Mouse (Mus musculus) ovary, postnatal 14 days (tissue): ENCODE measurements around the gene Cmpk2.
A peak's percentile ranks its signal among the peaks of the same experiment; 100 is the strongest.
"Not testable (repeated sequence)": the region's sequence is repeated elsewhere in the genome, so short reads cannot be mapped to it uniquely, and the experiment has no call there.

ENCODE experiments used
- DNase-seq: peaks from one replicate; pipeline ENCODE4 v3.0.0; 2022; ENCODE audit warnings: low spot score

Gene Cmpk2

DNA sequence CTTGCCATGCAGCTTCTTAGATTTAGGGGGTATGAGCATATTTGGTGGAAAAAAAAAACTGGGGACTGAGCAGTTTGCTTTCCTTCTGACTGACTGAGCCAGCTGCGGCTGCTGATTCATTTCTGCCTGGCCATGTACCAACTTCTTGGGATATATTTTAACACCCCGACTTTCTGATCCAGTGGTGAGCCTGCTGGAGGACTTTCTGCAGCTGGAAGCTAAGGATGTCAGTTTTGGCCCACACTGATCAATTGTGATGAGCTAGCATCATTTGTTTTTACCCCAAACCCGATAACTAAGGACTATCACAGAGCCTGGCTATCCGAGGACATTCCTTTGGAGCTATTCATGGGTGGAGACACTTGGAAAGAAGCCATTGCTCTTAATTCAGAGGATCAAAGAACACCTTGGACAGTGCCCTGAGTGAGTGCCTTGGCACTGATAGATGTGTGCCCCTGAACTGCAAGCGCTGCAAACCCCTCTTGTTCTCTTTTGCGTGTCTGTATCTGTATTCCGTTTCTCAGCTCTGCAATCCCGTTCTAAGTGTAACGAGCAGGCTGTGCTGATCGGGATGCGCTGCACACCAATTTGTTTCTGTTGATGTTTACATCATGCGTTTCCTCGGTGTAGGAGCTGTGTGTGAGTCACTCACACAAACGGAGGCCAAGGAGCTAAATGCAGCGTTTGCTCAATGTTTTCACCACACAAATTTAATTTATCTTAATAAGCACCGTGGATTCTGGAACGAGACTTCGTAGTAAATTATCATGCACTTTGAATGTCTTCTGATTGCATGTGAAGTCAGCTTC is 9.4 kb downstream of the Cmpk2 start:
- DNase-seq = no peak

DNA sequence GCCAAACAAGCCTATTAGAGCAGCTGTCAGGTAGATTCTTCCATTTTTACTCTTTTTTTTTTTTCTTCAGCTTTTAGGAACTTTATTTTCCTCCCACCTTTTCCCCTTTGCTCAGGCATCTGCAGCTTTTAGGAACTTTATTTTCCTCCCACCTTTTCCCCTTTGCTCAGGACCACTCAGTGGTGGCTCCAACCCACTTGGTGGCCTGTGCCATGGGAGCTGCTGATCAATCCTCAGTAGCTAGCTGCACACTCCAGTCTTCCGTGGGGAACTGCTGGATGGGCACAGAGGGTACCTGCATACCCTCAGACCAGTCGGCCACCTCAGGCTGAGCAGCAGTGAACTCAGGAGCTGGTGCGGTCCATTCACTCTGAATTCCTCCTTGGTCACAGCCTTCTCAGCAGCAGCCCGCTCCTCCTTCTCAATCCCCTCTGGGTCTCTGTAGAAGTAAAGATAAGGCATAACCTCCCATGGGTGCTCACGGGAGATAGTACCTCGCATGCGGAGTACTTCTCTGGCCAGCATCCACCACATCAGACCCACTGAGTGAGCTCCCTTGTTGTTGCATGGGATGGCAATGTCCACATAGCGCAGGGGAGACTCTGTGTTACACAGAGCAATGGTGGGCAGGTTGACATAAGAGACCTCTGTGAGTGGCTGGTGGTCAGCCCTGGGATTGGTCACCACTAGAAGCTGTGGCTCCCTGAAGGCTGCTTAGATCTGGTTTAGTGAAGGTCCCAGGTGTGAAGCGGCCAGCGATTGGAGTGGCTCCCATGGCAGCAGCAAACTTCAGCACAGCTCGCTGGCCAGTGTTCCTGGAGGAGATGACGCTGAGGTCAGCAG is 17.0 kb downstream of the Cmpk2 start:
- not testable (repeated sequence) for DNase-seq

DNA sequence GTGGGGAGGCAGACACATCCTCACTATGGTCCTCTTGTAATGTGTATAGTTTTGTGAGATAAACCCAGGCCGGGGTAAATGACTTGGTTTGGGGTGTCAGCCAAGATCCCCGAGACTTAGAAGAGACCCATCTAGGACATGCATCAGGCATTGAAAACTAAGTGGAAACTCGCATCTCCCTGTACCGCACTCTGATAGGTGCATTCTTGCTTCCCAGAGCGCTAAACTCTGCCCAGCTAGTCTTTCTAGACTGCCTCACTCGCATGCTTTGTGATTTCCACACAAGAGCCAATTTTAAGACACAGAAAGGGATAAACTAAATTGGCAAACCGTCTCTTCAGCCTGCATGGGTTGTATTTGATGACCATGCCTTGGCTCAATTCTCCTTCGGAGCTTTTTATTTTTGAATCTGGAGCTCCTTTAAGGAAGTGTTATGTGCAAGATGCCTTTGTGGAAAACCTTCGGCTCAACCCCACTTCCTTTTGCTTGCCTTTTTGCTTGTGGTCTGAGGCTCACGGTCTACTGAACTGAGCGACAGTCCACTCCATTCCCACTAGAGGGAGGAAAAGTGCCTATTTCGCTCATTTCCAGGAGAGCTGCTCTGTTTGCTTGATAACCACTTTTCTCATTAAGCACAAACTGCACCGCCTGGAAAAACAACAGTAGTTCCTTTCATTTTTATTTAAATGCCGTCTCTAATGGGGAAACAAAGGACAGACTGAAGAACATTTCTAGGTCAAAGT is 19.0 kb downstream of the Cmpk2 start:
- no peak for DNase-seq

DNA sequence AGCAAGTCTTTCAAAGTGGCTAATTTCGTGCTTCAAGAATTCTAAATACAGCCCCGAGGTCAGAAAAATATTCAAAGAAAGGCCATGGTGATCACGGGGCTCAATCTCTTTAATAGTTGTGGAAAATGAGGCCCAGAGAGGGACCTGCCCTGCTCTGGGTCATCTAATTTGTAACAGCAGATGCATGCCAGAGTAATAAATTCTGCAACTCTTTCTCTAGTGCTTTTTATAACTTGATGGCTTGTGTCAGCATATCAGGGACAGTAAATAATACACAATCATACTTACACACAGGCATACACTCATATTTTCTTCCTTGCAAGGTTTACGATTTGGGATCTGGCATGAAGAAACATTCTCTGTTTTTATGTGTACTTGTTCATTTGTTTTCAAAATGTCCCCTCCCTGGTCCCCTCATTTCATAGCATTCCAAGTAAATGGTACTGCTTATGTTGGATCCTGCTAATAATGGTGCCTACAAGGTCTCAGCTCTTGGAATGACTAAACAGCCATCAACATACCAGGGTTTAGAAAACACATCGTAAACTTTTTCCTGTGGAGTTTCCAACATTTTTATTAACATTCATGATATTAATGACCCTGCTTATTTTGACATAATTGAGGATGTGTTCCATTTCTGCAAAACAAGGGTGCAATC is 19.7 kb downstream of the Cmpk2 start:
- DNase-seq = no peak

DNA sequence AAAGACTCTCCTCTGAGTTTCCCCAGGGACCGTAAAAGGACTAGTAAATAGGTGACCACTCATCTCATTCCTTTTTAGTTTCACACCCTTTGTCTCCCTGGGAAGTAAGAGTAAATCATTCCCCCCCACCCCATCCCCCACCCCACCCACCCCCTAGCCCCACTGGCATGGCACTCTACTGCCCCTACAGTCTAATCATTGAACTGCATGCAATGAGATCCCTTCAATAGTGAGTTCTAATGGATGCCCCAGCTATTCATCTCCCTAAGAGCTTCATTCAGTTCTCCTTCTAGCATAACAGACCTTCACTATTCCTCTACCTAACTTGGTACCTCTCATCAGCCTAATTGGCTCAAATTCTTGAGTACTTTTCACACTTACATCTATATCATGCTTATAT is 20.9 kb downstream of the Cmpk2 start:
- no peak for DNase-seq

DNA sequence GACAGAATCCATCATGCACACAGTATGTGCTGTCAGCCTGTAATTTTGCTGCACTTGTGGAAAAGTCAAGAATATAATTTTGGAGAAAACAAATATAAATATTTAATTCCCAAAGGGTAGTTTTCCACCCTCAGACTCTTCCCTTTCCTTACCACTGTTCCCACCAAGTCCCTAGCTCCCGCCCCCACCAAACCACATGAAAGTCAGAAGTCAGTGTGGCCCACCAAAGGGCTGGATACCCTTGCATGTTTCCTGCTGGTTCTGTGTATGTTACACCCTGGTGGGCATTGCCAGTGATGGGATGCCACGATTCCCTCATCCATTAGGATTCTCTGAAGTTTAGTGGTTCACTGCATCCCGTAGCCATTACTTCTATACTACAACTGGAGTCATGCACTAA is 32.0 kb downstream of the Cmpk2 start:
- DNase-seq = no peak

DNA sequence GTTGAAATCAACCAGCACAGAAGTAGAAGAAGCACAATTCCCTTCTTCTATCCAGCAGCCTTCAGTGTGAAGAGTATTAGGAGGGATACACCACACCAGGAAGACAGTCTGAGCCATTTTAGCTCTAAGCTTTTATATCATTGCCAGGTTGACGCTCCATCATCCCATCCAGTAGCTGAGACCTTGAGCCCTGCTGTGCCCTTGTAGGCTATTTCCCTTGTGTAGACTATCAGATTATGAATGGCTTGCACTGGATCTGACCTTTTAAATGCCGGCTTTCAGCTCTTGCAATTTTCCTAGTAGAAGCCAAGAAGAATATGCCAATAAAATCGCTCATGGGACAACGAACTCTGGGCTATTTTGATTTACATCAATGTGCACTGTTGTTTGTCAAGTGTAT is 42.0 kb downstream of the Cmpk2 start:
- DNase-seq = no peak

DNA sequence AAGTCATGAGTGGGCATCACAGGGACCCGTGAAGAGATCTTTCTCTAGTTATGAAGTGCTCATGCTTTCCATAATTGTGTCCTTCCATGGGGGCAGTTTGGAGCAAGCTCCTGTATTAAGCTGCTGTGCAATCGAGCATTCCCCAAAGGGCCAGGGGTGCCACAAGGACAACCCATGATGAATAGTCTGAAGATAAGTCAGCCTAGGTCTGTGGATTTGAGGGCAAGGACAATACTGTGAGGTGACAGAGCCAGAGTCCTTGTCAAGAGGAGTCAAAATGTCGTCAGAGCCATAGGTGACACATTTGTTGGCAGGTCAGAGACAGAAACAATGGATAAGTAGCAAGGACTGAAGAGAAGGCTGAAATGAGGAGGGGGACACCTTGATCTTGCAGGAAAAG is 49.2 kb downstream of the Cmpk2 start:
- no peak for DNase-seq

DNA sequence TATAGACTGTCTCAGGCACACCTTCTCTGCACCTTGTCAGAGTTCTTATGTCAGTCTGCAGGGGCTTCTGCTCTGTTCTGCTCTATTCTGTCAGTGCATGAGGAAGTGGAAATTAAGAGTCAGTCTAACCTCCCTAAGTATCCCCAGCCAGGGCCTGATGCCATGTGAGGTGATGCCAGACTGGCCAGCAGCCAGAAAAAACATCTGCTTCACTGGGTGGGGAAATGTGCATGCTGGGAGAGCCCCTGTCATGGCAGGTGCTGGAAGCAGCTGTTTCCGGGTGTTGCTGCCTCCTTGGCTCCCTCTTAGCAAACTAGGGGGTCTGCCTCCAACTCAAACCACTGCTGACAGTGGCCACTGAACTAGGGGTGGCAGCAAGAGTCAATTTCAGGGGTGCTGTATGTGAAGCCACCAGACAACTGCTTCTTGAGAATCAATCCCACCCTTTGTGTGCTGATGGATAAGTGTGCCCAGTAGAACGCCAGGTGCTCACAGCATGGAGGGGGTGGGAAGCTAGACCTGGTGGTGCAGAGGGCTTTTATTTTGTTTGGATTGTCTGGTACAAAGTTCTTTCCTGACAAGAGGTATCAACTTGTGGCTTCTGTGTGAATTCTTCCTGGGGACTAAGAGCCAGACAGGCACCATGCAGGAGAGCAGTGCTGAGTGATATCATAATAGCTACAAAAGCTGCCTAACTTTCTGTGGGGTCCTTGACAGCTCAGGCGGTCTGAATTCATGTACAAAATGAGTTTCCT is 56.1 kb downstream of the Cmpk2 start:
- DNase-seq = peak; percentile 49

DNA sequence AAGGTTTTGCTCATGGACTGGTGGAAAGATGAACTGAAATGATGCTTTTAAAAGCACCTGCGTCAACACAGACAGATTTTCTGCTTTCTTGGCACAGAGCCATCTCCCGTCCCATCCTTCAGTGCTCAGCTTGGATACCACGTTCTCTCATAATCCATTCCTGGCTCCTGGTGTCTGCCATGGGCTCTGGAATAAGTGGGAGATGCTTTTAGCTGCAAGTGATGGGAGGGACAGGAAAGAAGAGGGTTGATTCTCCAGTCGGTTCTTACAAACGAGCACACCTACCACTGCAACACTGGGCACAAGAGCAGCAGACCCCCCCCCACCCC is 56.7 kb downstream of the Cmpk2 start:
- DNase-seq = no peak
